Mouse (Mus musculus): ENCODE data around the gene Slc34a1.
A peak's percentile ranks its signal among the peaks of the same experiment; 100 is the strongest.

Gene Slc34a1

GRCm38 (mm10) chr13:55444286-55444936 is 46.4 kb downstream of the Slc34a1 start:
- no peak for DNase-seq

GRCm38 (mm10) chr13:55444937-55445315 is 46.9 kb downstream of the Slc34a1 start, which contains the start of gene Grk6:
Gene Grk6 (plus strand): TSS chr13:55445072.
- DNase-seq, result peak; percentile 100

- no peak for DNase-seq
These were observed 47.5 kb downstream of the Slc34a1 start for GRCm38 (mm10) chr13:55445361-55446091.

- no peak for DNase-seq
These were observed 48.6 kb downstream of the Slc34a1 start for GRCm38 (mm10) chr13:55446483-55447105.

GRCm38 (mm10) chr13:55447543-55447943 is 49.6 kb downstream of the Slc34a1 start:
- DNase-seq, result no peak

GRCm38 (mm10) chr13:55448131-55448530 is 50.1 kb downstream of the Slc34a1 start:
- no peak for DNase-seq

GRCm38 (mm10) chr13:55449205-55449604 is 51.2 kb downstream of the Slc34a1 start:
- no peak for DNase-seq

GRCm38 (mm10) chr13:55449679-55450441 is 51.9 kb downstream of the Slc34a1 start:
- DNase-seq, result no peak

- no peak for DNase-seq
These were observed 52.6 kb downstream of the Slc34a1 start for GRCm38 (mm10) chr13:55450511-55450980.

- no peak for DNase-seq
These were observed 53.3 kb downstream of the Slc34a1 start for GRCm38 (mm10) chr13:55451296-55451695.

- DNase-seq, result no peak
These were observed 54.0 kb downstream of the Slc34a1 start for GRCm38 (mm10) chr13:55451785-55452549.

- DNase-seq, result no peak
These were observed 65.0 kb downstream of the Slc34a1 start for GRCm38 (mm10) chr13:55462965-55463364.

GRCm38 (mm10) chr13:55463399-55464026 is 65.5 kb downstream of the Slc34a1 start:
- DNase-seq, result no peak

GRCm38 (mm10) chr13:55464027-55464884 is 66.3 kb downstream of the Slc34a1 start, which contains the start of gene Prr7:
Gene Prr7 (plus strand): TSS chr13:55464267.
- no peak for DNase-seq

- DNase-seq, result no peak
These were observed 67.2 kb downstream of the Slc34a1 start for GRCm38 (mm10) chr13:55465184-55465583.
